Mouse (Mus musculus) cerebellum, postnatal 36 days (tissue): Measurements from ENCODE around the gene Mier2.

Experiments used
- DNase-seq, 2 experiments: peaks; one replicate each; pipeline ENCODE4 v3.0.0; 2021 to 2022; ENCODE audit warnings: mixed read lengths in 2 of 2

Gene Mier2

DNA sequence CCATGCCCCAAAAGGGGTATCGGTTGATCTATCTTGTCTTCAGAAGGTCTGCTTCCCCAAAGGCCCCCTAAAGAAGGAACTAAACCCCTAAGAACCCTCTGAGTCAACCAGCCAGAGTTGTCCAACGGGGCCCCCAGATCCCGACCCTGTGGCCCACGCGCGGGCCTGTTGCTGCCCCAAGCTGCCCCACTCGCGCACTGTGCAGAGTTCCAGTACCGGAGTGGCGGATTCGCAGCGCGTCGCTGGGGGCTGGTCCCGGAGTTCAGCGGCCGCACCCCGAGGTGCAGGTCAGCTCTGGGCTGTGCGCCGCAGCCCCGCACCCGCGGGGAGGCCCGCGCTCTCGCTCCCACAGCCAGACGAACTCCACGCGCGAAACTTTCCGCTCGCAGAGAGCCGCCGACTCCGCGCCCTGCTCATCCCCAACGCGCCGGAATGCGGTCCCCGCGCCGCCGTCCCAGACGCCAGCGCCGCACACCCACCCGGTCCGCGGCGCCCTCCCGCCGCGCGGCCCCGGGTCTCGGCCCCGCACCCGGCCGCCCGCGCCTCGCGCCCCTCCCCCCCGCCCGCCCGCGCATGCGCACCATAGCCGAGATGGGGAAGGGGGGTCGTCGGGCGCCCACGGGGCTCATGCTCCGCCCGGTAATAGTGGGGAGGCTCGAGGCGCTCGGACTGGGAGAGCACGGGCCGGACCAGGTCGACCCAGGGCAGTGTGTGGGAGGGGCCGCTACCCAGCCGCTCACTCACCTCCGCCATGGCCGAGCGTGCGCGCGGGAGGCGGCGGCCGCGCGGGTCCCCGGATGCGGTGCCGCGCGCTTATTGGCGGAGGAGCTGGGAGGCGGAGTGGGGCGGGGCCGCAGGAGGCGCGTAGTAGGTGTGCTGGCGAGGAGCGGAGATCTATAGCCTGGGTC is at the start of gene Mier2:
TSS of gene Mier2 (minus strand) at position 870 of the 908 bp plus-strand sequence.
- peak; percentile 83 to 89 for DNase-seq

DNA sequence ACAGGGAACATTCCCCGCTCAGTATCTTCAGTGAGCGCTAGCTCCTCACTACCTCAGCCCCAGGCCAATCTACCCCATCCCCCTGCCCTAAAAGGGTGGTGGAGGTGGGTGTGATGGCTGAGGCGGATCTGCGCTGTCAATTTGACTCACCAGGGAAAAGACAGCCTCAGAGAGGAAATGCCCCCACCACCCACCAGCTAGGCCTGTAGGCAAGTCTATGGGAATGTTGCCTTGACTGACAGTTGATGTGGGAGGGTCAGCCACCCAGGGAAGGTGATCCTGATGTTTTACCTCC is 42.9 kb upstream of the Mier2 start:
- no peak for DNase-seq

DNA sequence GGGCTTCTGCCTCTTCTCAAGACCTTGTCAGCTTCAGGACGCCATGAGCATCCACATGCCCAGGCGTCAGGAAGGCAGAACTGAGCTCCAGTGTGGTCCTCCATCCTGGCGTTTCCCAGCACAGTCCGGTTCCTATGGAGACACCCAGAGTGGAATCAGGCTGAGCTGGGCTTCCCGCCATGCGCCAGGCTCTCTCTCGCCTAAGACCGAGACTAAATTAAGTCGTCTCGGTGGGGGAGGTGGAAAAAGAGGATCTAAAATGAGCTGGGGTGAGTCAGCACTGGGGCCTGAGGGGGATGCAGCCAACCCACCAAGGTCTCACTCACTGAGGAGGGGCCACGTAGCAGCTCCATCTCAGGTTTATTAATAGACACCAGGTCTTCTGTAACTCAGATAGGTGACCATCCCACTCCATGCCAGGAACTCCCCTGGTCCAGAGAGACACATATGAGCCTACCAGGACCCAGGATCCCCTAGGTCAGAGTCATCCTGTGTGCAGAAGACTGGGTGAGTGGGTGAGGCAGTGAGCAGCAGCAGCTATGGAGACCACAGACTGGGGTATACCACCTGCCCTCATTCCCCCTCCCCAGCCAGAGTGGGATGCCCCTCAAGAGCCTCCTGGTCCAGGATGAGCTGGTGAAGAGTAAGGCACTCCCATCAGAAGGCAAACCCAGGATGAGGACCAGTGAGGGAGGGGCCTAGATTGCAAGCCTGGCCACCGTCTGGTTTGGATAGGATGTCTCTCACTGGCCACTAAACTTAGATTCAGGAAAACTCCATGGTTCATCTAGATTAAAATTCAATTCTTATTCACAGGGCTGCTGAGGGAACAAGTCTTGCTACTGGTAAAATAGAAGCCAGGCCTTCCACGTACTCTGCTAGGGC is 42.3 kb upstream of the Mier2 start:
- DNase-seq, result no peak

DNA sequence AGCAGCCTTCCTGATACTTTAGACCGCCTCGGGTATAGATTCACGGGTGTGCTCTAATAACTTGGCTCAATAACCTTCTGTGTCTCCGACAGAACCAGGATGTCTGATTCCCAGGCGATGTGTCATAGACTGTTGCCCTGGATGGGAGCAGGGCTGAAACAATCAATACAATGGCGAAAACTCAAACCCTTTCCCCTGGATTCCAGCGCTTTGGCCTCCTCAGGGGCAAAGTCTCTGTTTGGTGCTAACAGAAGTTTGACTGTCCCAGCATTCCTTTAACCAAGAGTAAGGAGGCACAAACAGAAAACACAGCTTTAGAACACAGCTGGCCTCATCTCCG is 40.6 kb upstream of the Mier2 start:
- DNase-seq, result no peak

DNA sequence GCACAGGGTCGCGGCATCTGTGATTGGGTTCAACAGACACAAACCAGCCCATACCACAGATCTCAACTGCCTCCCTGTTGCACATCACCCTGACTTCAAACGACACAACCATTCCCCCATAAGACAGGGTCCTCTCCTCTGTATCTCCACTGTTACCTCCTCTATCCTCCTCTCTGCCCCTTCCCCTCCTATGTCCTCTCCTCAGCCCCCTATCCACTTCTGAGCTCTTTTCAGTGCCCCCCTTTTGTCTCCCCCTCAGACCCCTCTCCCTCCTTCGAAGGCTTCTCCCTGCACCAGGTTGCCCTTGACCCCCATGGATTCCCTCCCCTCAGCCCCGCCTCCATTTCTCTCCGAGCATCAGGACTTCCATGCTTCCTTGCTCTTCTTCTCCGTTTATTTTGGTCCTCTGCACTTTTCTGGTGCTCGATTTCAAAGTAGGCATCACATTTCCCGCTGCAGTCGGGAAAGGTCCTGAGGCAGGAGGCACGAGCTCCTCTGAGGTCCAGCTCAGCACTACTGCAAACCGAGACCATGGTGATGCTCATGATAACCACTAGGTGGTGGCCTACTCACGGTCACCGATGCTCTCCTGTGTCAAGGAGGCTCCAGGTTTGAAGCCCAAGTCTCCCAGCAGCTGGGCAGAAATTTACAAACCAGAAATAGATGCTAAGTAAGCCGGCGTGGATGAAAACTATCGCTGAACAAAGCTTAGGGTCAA is 40.0 kb upstream of the Mier2 start:
- DNase-seq, result peak; percentile 70 to 72

DNA sequence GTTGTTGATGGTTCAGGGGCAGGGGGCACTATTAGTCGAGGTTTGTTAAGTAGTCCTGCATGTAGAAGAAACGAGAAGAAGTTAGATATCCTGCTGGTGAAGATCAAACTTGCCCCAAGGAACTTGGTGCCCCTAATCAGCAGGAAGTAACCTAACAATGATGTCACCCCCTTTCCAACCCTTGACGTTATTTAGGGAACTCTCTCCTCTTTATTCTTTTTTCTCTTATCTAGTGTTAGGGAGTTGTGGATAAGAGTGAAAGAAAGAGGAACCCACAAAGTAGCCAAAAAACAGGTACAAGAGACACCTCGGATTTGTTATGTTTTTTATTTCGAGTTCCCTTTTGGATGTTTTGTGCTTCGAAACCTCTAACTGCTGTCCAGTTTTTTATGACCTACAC is 39.1 kb upstream of the Mier2 start:
- no peak for DNase-seq

DNA sequence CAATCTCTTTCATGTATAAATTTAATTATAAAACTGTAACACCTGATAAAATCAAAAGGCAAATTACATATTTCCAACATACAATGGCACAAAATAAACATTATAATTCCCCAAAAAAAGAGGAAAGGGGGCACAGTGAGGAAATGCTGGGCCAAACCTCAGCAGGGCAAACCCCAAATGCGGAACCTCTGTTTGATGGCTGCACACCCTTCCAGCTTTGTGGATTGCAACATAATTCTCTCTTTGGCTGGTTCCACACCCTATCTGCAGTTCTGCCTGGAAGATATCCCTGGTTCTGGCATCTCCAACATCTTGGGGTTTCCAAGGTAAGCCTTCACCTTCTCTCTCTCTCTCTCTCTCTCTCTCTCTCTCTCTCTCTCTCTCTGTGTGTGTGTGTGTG is 35.7 kb upstream of the Mier2 start:
- DNase-seq, result no peak

DNA sequence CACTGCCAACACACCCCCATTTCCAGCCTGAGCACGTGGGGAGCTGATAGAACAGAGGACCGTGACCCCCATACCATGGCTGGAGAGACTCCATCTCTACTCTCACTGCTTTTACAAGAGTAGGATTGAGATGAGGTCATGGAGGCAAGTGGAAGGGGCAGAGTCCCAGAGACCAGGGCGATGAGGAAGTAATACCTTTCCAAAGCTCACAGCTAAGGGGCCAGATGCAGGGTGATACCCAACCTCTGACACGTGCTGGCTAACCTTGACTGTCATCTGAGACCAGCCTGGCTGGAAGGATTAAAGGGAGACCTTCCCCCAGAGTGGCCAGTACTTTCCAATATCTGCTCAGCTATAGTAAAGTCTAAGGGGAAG is 32.7 kb upstream of the Mier2 start:
- DNase-seq, result no peak

DNA sequence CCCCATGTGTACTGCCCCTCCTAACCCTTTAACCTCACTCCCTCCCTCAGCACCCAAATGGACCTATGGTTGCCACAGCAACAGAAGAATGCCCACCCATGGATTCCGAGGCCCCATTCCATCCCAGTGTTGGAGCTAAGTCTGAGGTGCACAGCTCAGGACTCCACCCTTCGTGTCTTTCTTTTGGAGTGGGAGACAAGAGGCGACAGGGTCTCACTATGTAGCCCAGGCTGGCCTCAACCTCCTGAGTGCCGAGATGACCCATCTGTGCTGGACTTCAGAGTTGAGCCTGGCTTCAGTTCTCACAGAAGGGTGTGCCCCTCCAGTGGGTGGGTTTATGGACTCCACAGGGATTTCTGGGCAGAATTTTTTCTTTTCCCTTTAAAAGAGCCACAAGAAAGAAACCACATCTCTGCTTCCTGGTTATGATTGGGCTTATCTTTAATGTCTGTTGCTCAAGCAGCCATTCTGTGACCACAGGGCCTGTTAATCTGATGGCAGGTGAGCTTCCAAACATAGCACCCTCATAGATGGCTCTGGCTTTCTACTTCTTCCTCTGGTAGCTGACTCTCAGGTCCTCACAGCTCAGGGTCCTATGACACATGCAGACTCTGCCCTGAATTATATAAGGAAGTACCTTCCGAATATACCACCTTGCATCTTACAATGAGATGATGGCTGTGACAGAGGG is 32.2 kb upstream of the Mier2 start, which contains the start of gene Theg:
TSS of gene Theg (minus strand) at position 271 of the 691 bp plus-strand sequence.
- no peak for DNase-seq

DNA sequence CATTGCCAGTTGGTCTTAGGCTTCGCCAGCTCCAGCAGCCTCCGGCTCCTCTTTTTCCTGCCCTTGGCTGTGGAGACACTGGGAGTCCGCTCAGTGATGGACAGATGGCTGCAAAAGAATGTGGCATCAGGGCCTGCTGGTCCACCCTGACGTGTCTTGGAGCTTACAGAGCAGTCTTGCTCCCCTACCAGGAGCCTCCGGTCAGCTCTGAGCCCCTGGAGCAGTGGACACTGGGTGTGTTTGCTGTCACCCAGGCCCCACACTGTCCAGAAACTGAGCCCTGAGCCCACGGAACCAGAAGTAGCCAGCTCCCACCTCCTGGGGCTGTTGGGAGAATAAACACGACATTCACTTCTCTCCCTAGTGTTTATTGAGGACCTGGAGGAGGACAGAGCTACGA is 31.2 kb upstream of the Mier2 start:
- DNase-seq, result no peak

DNA sequence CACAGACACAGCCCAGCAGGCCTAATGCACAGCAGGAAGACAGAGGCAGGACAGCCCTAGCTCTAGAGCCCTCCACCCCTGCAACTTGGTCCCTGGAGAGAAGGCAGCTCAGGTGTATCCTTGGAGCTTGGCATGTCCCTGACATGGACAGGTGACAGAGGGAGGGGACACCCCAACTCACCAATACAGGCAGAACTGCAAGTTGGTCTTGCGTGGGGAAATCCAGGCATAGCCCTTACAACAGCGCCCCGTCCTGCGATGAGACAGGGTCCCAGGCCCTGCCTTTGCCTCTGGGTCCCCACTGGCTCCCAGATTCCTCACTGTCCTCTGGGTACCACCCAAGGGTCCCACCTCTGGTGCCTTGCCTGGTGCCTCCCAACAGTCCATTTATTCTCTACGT is 30.7 kb upstream of the Mier2 start:
- DNase-seq, result no peak

DNA sequence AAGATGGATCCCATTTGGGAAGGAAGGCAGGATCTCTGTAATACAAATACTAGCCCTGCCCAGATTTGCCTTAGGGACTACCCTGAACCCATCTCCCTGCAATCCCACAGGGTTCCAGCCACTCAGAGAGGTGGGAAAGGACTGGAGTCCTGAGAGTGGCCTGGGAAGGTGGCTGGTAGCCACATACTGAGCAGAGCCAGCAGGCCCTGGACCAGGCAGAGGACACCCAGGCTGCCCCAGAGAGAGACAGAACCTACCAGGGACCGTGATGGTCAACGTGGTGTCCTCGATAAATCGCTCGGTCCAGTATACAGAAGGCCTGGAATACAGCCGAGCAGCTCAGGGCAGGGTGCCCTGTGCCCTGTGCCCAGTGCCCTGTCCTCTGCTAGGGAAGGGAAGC is 30.1 kb upstream of the Mier2 start:
- DNase-seq, result no peak

DNA sequence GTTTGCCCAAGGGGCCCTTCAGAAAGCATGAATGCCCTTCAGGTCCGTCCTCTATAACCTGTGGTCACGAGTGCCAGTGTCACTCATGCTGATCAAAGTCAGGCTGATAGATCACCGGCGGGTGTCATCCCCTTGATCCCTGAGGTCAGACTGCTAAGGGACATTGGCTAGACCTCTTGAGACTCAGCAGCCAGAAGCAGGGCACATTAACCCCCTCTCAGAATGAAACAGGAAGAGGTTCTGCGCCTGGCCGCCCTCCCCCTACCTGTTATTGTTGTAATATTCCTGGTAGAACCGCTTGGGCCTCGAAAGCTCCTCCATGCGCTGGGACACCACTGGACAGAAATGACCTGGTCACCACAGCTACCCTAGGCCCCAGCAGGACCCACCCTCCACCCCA is 29.4 kb upstream of the Mier2 start:
- DNase-seq, result no peak

DNA sequence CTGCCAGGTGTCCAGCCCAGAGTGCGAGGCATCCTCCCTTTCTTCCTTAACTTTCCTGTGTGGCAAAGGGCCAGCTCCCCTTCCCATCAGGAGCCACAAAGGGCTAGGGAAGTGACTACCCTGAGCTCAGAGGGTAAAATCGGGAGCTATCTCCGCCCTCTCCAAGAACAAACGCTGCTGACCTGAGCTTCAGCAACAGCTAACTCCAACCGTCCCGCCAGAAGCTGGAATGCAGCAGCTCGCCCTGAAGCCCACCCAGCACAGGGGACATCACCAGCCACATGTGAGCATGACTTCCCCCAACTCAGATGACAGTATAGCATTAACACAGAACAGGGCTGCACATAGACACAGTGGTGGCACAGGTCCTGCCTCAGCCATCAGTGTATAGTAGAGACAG is 29.0 kb upstream of the Mier2 start:
- no peak for DNase-seq

DNA sequence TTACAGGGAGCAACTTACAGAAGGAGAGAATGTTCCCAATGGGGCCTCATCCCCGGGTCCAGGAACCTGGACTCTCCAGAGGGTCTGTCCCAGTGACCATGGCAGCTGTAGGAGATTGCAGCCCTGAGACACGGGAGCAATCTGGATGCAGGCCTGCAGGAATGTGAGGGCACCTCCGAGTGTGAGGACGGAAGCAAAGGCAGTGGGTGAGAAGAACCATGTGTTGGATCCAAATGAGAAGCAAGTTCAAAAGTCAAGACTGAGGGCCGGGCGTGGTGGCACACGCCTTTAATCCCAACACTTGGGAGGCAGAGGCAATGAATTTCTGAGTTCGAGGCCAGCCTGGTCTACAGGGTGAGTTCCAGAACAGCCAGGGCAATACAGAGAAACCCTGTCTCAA is 26.5 kb upstream of the Mier2 start:
- DNase-seq, result no peak

DNA sequence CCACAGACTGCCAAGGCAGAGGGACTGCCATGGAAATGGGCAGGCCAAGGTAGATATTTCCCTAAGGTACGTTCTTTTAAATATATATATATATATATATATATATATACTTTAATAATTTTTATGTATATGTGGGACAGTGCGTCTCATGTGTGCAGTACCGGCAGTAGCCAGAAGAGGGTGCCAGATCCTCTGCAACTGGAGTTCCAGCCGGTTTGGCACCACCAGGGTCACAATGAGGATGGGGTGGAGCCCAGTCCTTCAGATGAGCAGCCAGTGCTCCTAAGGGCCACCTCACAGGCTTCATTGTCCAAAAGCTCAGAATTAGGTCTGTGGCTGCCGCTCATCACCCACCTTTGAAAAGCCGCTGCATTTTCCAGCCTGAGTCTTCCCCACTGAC is 25.8 kb upstream of the Mier2 start:
- DNase-seq, result peak; percentile 29 to 37

DNA sequence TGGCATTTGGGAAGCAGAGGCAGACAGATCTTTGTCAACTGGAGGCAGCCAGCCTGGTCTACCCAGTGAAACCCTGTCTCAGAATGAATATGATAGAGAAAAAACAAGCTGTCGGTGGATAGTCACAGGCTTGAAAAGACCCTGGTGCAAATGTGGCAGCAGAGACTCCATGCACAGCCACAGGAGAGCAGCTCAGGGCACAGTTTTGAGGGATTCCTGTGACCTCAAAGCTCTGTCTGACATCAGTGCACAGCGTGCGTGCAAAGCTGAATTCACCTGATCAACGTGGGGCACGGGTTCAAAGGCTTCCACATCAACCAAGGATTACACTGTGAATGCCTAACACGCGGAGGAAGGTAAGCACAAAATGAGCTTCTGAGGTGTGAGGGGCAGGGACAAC is 25.4 kb upstream of the Mier2 start:
- no peak for DNase-seq

DNA sequence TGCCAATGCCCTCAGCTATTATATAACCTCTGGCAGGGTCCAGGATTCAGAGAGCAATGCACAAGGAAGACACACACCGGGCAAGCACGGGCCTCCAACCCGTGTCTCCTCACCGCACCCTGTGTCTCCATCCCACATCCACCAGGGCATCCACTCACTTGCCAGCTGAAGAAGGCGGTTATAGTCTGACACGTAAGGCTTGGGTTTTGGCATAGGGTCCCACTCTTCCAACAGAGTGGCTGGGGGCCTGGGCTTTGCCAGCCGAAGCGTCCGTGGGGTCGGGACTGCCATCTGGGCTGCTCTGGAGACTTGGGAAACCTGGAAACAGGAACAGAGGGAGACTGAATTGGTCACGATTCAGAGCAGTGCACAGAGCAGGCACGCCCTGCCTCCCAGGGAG is 24.8 kb upstream of the Mier2 start:
- DNase-seq, result no peak

DNA sequence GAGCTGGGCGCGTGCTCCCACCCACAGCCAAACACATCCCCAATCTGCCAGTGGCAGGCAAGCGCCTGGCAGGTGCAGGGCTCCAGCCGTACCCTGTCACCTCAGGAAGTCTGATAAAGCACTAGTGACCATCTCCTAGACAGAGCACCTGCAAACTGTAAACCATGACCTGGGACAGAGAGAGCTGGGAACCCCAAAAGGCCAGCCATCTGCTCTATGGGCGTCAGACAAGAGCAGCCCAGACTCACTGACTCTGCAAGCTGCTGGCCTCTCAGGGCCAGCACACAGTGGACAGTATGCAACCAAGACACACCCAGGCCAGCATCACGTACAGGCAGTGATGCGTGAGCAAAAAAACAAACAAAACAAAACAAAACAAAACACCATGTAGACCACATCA is 23.9 kb upstream of the Mier2 start:
- no peak for DNase-seq

DNA sequence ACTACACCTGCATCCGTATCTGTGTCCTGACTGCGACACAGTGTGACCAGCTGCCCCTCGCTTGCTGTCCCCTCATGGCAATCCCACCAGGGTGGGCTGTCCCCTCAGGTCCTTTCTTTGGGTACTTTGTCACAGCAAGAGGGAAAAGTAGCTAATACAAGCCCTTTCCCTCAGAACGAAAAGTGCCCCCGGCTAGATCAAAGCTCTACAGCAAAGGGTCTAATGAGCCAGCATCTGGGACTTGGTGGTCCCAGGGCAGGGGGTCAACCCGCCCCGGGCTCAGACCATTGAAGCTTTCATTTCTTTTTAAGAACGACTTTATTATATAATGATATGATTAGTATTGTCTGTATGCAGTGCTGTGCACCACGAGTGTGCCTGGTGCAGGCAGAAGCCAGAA is 23.3 kb upstream of the Mier2 start:
- DNase-seq, result no peak

DNA sequence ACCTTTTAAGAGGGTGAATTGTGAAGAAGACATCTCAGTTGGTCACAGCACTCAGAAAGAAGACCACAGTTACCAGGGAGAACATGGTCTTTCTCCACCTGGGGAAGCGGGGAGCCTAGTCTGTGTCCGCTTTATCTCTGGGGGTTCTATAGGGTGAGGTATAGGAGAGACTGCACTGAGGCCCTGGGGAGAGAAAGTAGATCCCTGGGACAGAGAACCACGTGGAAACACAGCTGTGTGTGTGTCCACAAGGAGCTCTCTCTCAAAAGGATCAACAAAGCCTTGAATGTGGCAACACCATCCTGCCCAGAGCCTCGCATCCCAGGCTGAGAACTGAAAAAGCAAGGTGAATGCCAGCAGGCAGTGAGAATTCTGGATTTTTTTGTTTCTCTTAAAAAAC is 22.4 kb upstream of the Mier2 start:
- DNase-seq, result no peak

DNA sequence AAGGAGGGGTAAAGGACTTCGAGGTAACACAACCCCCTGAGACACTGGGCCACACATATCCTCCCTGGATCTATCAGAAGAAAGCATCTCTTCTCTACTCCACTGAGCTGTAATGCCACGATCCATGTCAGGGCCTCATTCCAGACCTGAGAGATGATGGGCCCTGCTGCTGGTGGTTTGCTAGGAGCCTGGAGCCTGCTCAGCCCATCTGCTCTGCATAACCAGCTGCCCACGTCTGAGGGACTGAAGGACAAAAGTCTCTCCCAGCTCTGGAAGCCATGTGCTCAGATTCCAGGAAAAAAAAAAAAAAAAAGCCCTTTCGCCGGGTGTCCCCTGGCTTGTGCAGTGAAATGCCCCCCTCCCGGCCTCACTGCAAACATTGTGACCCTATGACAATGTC is 20.8 kb upstream of the Mier2 start:
- DNase-seq, result no peak

DNA sequence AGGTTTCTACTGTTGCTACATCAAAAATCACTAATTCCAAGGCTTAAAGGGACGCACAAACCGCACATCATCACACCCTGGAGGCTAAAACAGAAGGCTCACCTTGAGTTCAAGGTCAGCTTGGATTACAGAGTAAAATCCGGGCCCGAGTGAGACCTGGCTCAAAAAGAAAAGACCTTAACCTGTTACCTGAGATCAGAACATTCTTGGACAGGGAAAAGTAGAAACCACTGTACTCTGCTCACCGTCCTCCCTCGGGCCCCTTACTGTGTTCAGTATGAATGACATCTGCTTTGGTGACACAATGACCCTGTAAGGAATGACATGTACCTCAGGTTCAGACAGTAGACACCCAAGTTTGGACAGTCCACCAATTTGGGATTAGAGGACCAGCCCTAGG is 19.8 kb upstream of the Mier2 start:
- no peak for DNase-seq
